Mouse (Mus musculus) embryonic fibroblast, embryonic 13.5 days (primary cell): ENCODE measurements around the gene Gm10277. TPM values are rescaled to one million over a fixed set of nuclear protein-coding genes. Genes with fewer than 3 reads are reported as not detected.
A peak's percentile ranks its signal among the peaks of the same experiment; 100 is the strongest.

ENCODE experiments used
- H3K27ac ChIP-seq: 2 replicates; pipeline ENCODE4 v1.5.1; 2012; ENCODE audit warnings: low read length, control low read depth, inconsistent platforms; ENCODE audit not compliant: insufficient read depth
- H3K4me1 ChIP-seq: 2 replicates; pipeline ENCODE4 v1.6.1; 2011; ENCODE audit warnings: low read length; ENCODE audit not compliant: control insufficient read depth, insufficient read depth
- H3K4me3 ChIP-seq: 2 replicates; pipeline ENCODE4 v1.5.1; 2011; ENCODE audit warnings: mild to moderate bottlenecking, control low read depth, low read length; ENCODE audit not compliant: insufficient read depth
- CTCF ChIP-seq: IDR thresholded peaks from 2 replicates; pipeline ENCODE4 v1.5.1; 2011; ENCODE audit warnings: mild to moderate bottlenecking, control low read depth, low read length, moderate library complexity, borderline replicate concordance; ENCODE audit not compliant: insufficient read depth
- POLR2A ChIP-seq: IDR thresholded peaks from 2 replicates; pipeline ENCODE4 v1.6.1; 2011; ENCODE audit warnings: low read depth, mild to moderate bottlenecking, control low read depth, low read length, moderate library complexity
- polyA plus RNA-seq: library from polyadenylated mRNA; stranded (reverse); fragments of >200 nt; gene quantifications from 2 replicates; pipeline ENCODE4 v1.2.4, GENCODE M21; 2011; ENCODE audit warnings: low read depth; ENCODE audit not compliant: missing spikeins, insufficient read length

Gene Gm10277
- polyA plus RNA-seq, 1 experiment: not detected

DNA sequence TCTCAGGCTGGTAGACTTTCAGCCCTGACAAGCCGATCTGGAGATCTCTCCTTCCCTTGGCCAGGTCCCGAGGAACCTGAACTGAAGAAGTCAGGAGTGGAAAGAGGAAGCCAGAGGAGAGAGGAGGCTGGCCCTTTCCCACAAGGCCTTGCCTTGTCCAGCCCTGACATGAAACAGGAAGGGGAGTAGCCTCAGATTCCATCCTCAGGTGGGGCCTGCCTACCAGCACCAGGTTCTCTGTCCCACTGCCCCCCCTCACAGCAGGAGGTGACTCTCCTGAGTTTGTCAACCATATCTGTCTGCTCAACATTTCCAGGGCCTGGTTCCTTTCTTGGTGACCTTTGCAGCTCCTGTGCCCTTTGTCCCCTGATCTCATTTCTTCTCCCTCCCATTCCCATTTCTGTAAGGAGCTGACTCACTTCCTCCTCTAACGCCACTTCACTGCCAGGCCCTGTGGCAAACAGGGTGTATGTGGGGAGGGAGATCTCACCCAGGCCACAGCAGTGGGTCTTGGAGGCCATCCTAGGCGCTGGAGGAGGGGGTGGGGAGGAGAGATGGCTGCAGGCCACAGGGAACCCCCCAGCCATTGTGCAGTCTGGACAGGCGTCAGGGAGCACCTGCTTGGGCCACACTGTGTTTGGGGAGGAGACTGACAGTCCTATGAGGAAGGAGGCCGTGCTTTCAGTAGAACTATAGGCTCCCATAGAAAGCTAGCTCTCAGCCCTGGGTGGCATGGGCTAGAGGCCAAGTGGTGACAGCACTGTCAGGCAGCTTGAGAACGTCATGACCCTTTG lies 1.6 kb downstream of the Gm10277 start:
- H3K4me1 ChIP-seq: peaks cover 36% of the 10 kb centered on the region

DNA sequence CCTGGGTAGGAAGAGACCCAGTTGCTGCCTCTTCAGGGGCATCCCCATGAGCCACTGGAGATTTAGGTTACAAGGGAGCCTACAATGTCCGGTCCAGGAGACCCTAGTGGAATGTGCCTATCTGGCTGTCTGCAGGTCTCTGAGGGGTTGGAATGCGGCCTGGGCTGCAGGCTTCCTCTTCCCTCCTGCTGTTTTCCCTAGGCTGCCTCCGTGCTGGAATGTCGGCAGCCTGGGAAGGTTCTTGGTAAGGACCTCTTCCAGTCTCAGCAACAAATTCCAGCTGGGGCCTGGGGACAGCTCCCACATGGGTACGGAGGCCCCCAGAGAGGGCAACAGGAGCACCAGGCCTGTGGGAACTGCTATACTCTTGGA lies 2.2 kb downstream of the Gm10277 start:
- no peak overlapping the region for H3K4me3 ChIP-seq
- no peak for TF ChIP-seq POLR2A
- no peak for TF ChIP-seq CTCF
- H3K4me1 ChIP-seq: peaks cover 36% of the 10 kb centered on the region
- H3K27ac ChIP-seq: peak overlapping the region; percentile 56

More for the DNA sequence above, 1.6 kb downstream of the Gm10277 start:
- no peak for TF ChIP-seq POLR2A
- TF ChIP-seq CTCF: no peak
- H3K4me3 ChIP-seq: no peak overlapping the region
- peak overlapping the region; percentile 56 for H3K27ac ChIP-seq

DNA sequence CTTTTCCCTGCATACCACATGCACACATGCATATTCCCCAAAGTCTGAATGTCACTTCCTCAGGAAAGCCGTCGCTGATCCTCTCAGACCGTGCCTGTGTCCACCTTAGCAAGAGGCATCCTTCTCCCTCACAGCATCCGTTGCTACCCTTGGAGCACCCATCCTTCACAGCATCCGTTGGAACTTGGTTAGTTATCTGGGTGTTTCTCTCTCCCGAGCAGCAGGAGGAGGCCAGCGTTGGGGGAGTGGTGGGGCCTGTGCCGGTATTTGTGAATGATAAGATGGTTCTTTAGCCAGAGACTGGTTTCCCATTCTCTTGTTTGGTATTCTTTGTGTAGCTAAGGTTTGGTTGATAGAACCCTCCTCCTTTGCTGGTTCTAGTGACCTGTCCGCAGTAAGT lies 2.7 kb downstream of the Gm10277 start:
- TF ChIP-seq CTCF (no peak), POLR2A (no peak)
- Histone ChIP-seq H3K4me1 (peaks cover 36% of the 10 kb centered on the region), H3K4me3 (no peak overlapping the region), H3K27ac (peak overlapping the region; percentile 56; the same call in 1 of the 2 replicates)

DNA sequence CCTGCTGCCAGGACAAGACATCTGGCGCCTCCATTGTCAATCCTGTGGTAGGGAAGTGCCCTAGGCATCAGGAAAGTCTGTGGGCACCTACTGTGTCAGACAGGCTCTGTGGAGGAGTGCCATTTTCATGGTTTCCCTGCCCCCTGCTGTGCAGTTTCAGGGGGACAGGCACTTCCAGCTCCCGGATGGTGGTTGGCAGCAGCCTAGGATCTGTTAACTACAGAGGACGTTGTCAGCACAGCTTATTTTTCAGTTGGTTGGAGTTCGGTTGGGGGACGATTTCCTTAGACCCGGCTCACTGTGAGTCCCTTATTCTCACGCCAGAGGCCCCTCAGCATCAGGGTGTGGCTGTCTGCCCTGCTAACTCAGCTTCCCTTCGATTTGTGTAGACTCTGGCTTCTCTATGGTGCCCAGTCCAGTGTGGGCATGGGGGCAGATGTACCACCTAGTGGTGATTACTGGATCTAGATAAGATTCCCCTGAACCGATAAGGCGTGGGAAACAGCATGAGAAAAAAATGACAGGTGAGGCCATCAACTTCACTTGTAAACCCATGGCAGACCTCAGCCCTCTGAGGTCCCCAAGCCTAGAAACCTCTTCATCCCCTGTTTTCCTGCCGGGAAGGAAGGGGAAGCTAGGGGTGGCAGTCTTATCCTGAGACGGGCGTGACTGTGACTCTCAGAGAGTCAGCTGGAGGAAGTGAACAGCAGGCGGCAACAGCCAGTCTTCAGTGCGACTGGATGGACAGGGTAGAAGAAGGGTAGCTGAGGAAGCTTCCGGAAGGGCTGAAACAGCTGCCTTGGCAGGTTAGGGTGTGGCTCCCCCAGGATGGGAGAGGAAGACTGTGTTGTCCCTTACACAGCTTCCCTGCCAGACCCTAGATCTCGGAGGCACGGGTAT lies 3.5 kb downstream of the Gm10277 start:
- Histone ChIP-seq H3K27ac (peak overlapping the region; percentile 57), H3K4me1 (peaks cover 36% of the 10 kb centered on the region), H3K4me3 (no peak overlapping the region)

DNA sequence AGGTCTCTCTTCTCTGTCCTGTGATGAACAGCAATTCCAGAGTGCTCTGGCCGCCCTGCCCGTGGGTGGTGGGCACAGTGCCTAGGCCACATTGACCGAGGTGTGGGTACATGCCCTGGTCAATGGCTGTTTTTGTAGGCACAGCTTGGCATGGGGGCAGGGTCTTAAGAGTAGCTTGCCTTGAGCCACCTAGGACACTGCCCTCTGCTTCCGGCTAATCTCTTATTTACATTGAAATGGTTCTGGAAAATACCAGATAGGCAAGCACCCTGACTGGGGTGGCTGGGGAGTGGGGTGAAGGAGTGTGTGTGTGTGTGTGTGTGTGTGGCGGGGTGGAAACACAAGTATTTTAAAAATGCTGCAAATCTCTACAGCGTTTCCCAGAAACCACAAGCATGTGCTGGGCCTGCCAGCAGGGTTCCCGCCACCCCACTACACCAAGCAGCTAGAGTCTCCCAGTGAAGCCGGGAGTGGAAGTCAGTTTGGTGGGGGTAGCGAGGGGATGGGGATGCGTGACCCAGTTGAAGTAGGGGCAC lies 4.3 kb downstream of the Gm10277 start:
- H3K27ac ChIP-seq: peak overlapping the region; percentile 57
- no peak overlapping the region for H3K4me3 ChIP-seq
- H3K4me1 ChIP-seq: peaks cover 36% of the 10 kb centered on the region
- TF ChIP-seq POLR2A: no peak
- no peak for TF ChIP-seq CTCF

More for the DNA sequence above, 3.5 kb downstream of the Gm10277 start:
- no peak for TF ChIP-seq POLR2A
- no peak for TF ChIP-seq CTCF

DNA sequence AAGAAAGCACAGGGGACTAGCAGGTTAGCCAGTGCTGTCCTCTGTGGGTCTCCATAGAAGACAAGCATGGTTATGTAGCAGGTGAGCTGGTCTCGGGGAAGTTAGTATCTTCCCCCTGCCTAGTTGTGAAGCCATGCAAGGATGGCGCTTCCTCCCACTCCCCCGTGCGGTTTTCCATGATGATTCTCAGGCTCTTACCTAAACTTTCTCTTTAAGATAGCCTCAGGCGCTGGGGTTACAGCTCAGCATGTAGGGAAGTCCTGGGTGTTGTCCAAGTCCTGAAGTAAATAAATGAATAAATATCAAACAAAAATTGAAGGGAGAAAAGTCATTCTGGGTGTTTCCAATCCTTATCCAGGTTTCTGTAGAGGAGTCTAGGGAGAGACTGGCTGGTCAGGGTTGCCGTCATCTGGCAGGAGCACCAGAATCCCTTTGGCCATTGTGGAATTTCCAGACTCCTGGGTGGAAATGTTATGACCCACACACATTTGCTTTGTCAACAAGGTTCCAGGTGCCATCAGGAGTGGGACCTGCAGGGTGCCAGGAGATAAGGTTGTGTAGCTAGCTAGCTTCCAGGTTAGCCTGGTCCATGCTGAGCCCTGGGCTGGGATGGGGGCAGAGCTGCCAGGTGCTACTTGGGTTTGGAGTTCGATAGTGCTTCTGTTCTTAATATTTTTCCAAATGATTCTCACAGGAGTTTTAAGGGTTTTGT lies 5.3 kb downstream of the Gm10277 start:
- TF ChIP-seq POLR2A (no peak), CTCF (no peak)
- peaks cover 36% of the 10 kb centered on the region for H3K4me1 ChIP-seq
- no peak overlapping the region for H3K27ac ChIP-seq
- H3K4me3 ChIP-seq: no peak overlapping the region

DNA sequence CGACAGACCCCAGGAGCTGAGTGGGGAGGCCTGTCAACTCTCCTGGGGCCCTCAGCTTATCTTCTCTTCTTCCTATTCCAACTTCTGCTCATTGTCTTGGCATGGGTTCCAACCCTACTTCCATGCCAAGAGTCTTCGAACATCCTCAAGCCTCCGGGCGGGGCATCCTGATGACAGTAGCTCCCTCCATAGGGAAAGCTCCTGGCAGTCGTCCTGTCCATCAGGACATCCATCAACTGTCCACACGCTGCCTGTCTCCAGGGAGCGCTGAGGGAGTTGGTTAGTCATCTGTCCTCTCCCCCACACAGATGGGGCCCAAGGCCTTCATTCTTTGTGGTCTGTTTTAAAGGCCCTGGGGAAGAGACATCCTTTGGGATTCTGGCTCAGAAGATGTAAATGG lies 6.5 kb downstream of the Gm10277 start:
- Histone ChIP-seq H3K27ac (no peak overlapping the region), H3K4me1 (peaks cover 33% of the 10 kb centered on the region), H3K4me3 (no peak overlapping the region)
- no peak for TF ChIP-seq POLR2A
- no peak for TF ChIP-seq CTCF

DNA sequence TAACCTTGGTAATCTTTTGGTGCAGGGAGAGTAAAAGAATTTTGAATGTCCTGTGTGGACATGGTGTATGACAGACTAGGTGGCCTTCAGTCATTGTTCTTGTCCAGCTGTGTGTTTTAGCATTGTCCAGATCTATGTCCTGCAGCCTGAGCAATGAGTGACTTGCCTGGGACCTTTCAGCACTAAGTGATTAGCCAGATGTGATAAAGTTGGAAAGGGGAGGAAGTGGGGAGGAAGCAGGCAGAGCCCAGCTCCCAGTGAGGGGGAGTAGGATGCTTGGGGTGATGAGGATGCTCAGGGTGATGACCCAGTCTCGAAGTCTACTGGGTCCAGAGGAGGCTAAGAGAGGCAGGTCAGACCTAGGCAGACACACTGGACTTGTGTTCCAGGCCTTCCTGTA lies 8.3 kb downstream of the Gm10277 start:
- Histone ChIP-seq H3K4me3 (no peak overlapping the region), H3K27ac (no peak overlapping the region), H3K4me1 (peaks cover 18% of the 10 kb centered on the region)
- no peak for TF ChIP-seq POLR2A
- no peak for TF ChIP-seq CTCF

DNA sequence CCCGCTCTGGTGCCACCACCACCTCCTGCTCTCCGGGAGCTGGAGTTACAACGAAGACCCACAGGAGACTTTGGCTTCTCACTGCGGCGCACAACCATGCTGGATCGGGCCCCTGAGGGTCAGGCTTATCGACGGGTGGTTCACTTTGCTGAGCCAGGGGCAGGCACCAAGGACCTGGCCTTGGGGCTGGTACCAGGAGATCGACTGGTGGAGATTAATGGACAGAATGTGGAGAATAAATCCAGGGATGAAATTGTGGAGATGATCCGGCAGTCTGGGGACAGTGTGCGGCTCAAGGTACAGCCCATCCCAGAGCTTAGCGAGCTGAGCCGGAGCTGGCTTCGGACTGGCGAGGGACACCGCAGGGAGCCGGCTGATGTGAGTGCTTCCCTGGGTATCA lies 9.6 kb downstream of the Gm10277 start:
- Histone ChIP-seq H3K4me1 (peaks cover 8% of the 10 kb centered on the region), H3K4me3 (no peak overlapping the region), H3K27ac (no peak overlapping the region)
- no peak for TF ChIP-seq CTCF
- TF ChIP-seq POLR2A: no peak
